Mouse (Mus musculus) midbrain, embryonic 16.5 days (tissue): ENCODE data around the gene Zfp148. TPM values are rescaled to one million over a fixed set of nuclear protein-coding genes. Genes with fewer than 3 reads are reported as not detected.
"Not testable (repeated sequence)": the region's sequence is repeated elsewhere in the genome, so short reads cannot be mapped to it uniquely, and the experiment has no call there.

ENCODE experiments used
- ATAC-seq: fragments of 200-750 bp; cut with Nextera tagmentation; 2 replicates; pipeline ENCODE4 v1.8.0; 2017; ENCODE audit warnings: moderate TSS enrichment
- H3K27ac ChIP-seq: fragments of 300-500 bp; sonication (generic); 2 replicates; pipeline ENCODE4 v1.5.1; 2014; ENCODE audit warnings: mild to moderate bottlenecking, low read length, mixed read lengths
- H3K27me3 ChIP-seq: fragments of 300-500 bp; sonication (generic); 2 replicates; pipeline ENCODE4 v1.6.1; 2014; ENCODE audit warnings: low read depth, low read length, mixed read lengths; ENCODE audit not compliant: control insufficient read depth, insufficient read depth
- H3K36me3 ChIP-seq: fragments of 300-500 bp; sonication (generic); 2 replicates; pipeline ENCODE4 v1.6.1; 2014; ENCODE audit warnings: mild to moderate bottlenecking, low read length, moderate library complexity, mixed read lengths; ENCODE audit not compliant: control insufficient read depth, insufficient read depth
- H3K4me1 ChIP-seq: fragments of 300-500 bp; sonication (generic); 2 replicates; pipeline ENCODE4 v1.6.1; 2014; ENCODE audit warnings: mild to moderate bottlenecking, low read length, mixed read lengths; ENCODE audit not compliant: control insufficient read depth, insufficient read depth
- H3K4me2 ChIP-seq: fragments of 300-500 bp; sonication (generic); 2 replicates; pipeline ENCODE4 v1.6.1; 2014; ENCODE audit warnings: mild to moderate bottlenecking, low read length, mixed read lengths
- H3K4me3 ChIP-seq: fragments of 300-500 bp; sonication (generic); 2 replicates; pipeline ENCODE4 v1.5.1; 2014; ENCODE audit warnings: low read depth, mild to moderate bottlenecking, low read length, moderate library complexity, mixed read lengths
- H3K9ac ChIP-seq: fragments of 300-500 bp; sonication (generic); 2 replicates; pipeline ENCODE4 v1.6.1; 2014; ENCODE audit warnings: low read depth, low read length, mixed read lengths
- H3K9me3 ChIP-seq: fragments of 300-500 bp; sonication (generic); replicated peaks from 2 replicates; pipeline ENCODE4 v1.6.1; 2014; ENCODE audit warnings: mild to moderate bottlenecking, low read length, mixed read lengths; ENCODE audit not compliant: control insufficient read depth, poor library complexity, severe bottlenecking
- WGBS: fragments of 180-500 bp; shearing (Covaris S2); extraction: QIAGEN DNeasy Blood & Tissue Kit; methylation state at CpG from one replicate; pipeline ENCODE4 v1.1.7; 2014; 5-methylcytosine and 5-hydroxymethylcytosine counted together
- polyA plus RNA-seq: library from polyadenylated mRNA; unstranded; fragments of >200 nt; fragmentation: Nextera tagmentation; extraction: Ambion mirVana; gene quantifications from 2 replicates; pipeline ENCODE4 v1.2.1, GENCODE M21; 2015

Gene Zfp148
- polyA plus RNA-seq, result 50.4 and 57.1 TPM in 2 replicates

- peak within 1 kb of the TSS; percentile 69 for H3K4me2 ChIP-seq
- not testable (repeated sequence) for H3K36me3 ChIP-seq, H3K9me3 ChIP-seq, H3K27me3 ChIP-seq
- H3K4me3 ChIP-seq, result peak within 1 kb of the TSS; percentile 93
- peak within 1 kb of the TSS; percentile 97 for H3K9ac ChIP-seq
- peaks cover 24% of the 10 kb centered on the region for H3K4me1 ChIP-seq
- peak within 1 kb of the TSS; percentile 97 for H3K27ac ChIP-seq
- WGBS, result 3% methylated on average over 49 of the region's 50 CpGs
- ATAC-seq, result peak; percentile 91
Observed at GRCm38 (mm10) chr16:33379944-33380881, at the start of gene Zfp148. TSS of gene Zfp148 (plus strand) at chr16:33380836.

DNA sequence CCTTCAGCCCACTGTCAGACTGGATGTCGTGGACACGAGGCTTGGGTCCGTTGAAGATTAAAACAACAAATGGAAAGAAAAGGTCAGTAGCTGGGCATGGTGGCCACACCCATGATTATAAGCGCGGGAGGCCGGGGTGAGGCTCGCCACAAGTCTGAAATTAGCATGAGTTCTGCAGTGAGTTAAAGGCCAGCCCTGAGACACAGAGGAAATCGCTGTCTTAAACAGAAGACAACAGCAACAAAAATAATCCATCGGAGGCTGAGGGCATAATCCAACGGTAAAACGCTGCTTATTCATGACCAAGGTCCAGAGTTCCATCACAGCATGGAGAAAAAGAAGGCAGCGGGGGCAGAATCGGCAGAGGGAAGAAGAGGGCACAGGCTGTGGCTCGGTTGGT is 47.6 kb upstream of the Zfp148 start:
- no peaks in the 10 kb centered on the region for H3K4me1 ChIP-seq
- no peak overlapping the region for H3K27ac ChIP-seq
- no peaks in the 10 kb centered on the region for H3K27me3 ChIP-seq
- no peak overlapping the region for H3K9ac ChIP-seq
- WGBS, result 85% methylated on average over 14 of the region's 14 CpGs
- H3K36me3 ChIP-seq, result no peaks in the 10 kb centered on the region
- no peak overlapping the region for H3K4me2 ChIP-seq
- H3K4me3 ChIP-seq, result no peak overlapping the region
- no peak for ATAC-seq
- no peaks in the 10 kb centered on the region for H3K9me3 ChIP-seq

DNA sequence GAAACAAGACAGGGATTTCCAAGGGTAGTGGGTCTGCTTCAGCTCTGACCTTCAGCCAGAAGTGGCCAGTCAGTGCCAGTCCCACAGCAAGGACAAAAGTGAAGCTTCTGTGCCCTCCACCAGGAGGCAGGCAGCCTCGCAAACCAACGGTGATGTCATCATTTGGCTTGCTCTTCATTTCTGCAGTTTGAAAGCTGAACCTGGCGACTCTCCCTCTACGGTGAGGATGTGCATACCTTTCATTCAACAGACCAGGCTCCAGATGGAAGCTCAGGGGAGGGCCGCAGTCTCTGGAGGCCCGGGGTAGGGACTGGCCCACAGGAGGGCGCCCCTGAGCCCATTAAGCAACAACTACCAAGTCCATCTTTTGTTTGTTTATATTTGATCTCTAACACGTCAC is 43.5 kb upstream of the Zfp148 start:
- WGBS, result 13% methylated on average over 8 of the region's 8 CpGs
- H3K9me3 ChIP-seq, result no peaks in the 10 kb centered on the region
- 0 out of 2 replicates have a peak, but pooled peaks have one; percentile 32 for ATAC-seq
- no peaks in the 10 kb centered on the region for H3K4me1 ChIP-seq
- H3K36me3 ChIP-seq, result no peaks in the 10 kb centered on the region
- H3K4me3 ChIP-seq, result no peak overlapping the region
- no peak overlapping the region for H3K27ac ChIP-seq
- H3K27me3 ChIP-seq, result no peaks in the 10 kb centered on the region
- no peak overlapping the region for H3K9ac ChIP-seq
- peak overlapping the region; percentile 21; the same call in 1 of the 2 replicates for H3K4me2 ChIP-seq

DNA sequence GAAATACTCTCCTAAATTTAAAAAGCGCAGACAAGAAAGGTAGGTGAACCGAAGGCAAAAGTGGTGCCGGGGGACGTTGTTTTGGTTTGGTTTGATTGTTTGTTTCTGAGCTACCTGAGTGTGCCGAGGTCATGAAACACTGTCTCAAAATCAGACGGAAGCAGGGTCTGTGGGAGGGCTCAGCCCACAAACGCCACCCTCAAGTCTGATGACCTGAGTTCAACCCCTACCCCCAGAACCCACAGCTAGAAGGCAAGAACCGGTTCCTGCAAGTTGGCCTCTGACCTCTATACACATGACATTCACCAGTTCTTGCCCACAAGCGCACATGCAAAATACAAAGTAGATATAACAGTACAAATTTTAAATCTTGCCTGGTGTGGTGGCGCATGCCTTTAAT is 43.0 kb upstream of the Zfp148 start:
- no peak overlapping the region for H3K4me3 ChIP-seq
- H3K9ac ChIP-seq, result no peak overlapping the region
- H3K9me3 ChIP-seq, result no peaks in the 10 kb centered on the region
- no peak overlapping the region for H3K4me2 ChIP-seq
- no peaks in the 10 kb centered on the region for H3K27me3 ChIP-seq
- H3K36me3 ChIP-seq, result no peaks in the 10 kb centered on the region
- 87% methylated on average over 10 of the region's 10 CpGs for WGBS
- ATAC-seq, result no peak
- H3K4me1 ChIP-seq, result no peaks in the 10 kb centered on the region
- no peak overlapping the region for H3K27ac ChIP-seq

- Histone ChIP-seq H3K9me3 (no peaks in the 10 kb centered on the region), H3K9ac (no peak overlapping the region), H3K4me3 (no peak overlapping the region), H3K4me1 (no peaks in the 10 kb centered on the region), H3K27ac (no peak overlapping the region), H3K27me3 (no peaks in the 10 kb centered on the region), H3K36me3 (no peaks in the 10 kb centered on the region), H3K4me2 (no peak overlapping the region)
- ATAC-seq, result no peak
- WGBS, result 74% methylated on average over 4 of the region's 4 CpGs
Observed at GRCm38 (mm10) chr16:33338492-33338891, 42.1 kb upstream of the Zfp148 start.

DNA sequence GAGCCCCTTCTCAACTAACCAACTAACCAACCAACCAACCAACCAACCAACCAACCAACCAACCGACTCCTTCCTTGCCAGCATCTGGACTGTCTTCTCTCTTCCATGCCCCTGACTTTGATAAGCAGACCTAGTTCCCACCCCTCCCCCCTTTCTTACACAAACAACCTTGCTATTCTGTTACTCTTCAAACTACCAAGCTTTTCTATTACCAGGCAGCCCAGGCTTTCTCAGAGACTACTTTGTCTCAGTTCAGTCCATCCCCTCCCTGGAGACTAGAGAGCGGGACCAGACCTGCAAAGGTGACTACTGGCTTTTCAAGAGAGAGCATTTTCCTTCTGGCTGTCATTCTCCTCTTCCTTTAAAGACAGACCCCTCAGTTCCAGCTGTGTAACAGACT is 41.2 kb upstream of the Zfp148 start:
- no peak overlapping the region for H3K4me3 ChIP-seq
- no peak for ATAC-seq
- H3K27me3 ChIP-seq, result no peaks in the 10 kb centered on the region
- 91% methylated on average over 2 of the region's 2 CpGs for WGBS
- no peak overlapping the region for H3K27ac ChIP-seq
- no peak overlapping the region for H3K9ac ChIP-seq
- H3K9me3 ChIP-seq, result no peaks in the 10 kb centered on the region
- no peaks in the 10 kb centered on the region for H3K36me3 ChIP-seq
- H3K4me1 ChIP-seq, result no peaks in the 10 kb centered on the region
- H3K4me2 ChIP-seq, result no peak overlapping the region

GRCm38 (mm10) chr16:33342356-33342755 is 38.3 kb upstream of the Zfp148 start:
- no peak overlapping the region for H3K4me3 ChIP-seq
- WGBS, result 48% methylated on average over 1 of the region's 1 CpGs
- H3K9ac ChIP-seq, result no peak overlapping the region

DNA sequence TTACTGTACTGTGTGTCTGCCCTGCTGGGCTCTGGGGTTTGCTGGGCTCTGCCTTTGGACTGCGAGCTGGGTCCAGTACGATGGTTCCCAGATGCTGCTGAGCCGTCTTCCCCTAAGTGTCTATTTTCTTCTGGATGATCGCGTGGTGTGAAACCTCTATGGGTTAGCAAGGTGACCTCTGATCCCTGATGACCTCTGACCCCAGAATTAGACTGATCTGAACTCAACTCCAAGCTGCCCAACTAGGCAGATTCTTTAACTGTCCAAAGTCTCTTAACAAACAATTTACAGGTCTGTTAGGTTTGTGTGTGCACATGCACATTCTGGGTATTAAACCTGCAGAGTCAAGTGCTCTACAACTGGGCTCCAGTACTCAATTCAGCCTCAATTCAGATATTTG is 37.5 kb upstream of the Zfp148 start:
- H3K9me3 ChIP-seq, result no peaks in the 10 kb centered on the region
- no peak overlapping the region for H3K4me3 ChIP-seq
- no peaks in the 10 kb centered on the region for H3K27me3 ChIP-seq
- ATAC-seq, result no peak
- peaks cover 3% of the 10 kb centered on the region; the same call in 1 of the 2 replicates for H3K4me1 ChIP-seq
- H3K36me3 ChIP-seq, result no peaks in the 10 kb centered on the region
- 58% methylated on average over 5 of the region's 5 CpGs for WGBS
- H3K4me2 ChIP-seq, result no peak overlapping the region
- H3K9ac ChIP-seq, result no peak overlapping the region
- no peak overlapping the region for H3K27ac ChIP-seq

More at GRCm38 (mm10) chr16:33342356-33342755, 38.3 kb upstream of the Zfp148 start:
- no peaks in the 10 kb centered on the region for H3K9me3 ChIP-seq
- no peak overlapping the region for H3K4me2 ChIP-seq
- peaks cover 3% of the 10 kb centered on the region; the same call in 1 of the 2 replicates for H3K4me1 ChIP-seq
- no peak for ATAC-seq
- no peaks in the 10 kb centered on the region for H3K36me3 ChIP-seq
- H3K27ac ChIP-seq, result no peak overlapping the region
- no peaks in the 10 kb centered on the region for H3K27me3 ChIP-seq

GRCm38 (mm10) chr16:33343601-33344000 is 37.0 kb upstream of the Zfp148 start:
- Histone ChIP-seq H3K27me3 (no peaks in the 10 kb centered on the region), H3K4me3 (no peak overlapping the region), H3K9ac (no peak overlapping the region), H3K4me2 (no peak overlapping the region), H3K27ac (no peak overlapping the region), H3K36me3 (no peaks in the 10 kb centered on the region), H3K4me1 (peaks cover 3% of the 10 kb centered on the region; the same call in 1 of the 2 replicates), H3K9me3 (no peaks in the 10 kb centered on the region)
- 92% methylated on average over 7 of the region's 7 CpGs for WGBS
- no peak for ATAC-seq
